In the genomic region with DNA sequence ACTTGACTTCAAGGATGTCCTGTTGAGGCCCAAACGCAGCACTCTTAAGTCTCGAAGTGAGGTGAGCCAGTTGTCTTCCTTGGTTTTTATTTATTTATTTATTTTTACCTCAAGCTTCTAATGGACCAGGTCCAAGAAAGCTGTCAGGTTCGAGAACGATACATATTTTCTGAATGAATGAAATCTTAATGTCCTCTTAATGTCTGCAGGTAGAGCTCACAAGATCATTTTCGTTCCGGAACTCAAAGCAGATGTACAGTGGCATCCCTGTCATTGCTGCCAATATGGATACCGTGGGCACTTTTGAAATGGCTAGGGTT, we compare ENCODE assay signal across 1 mouse cellular context.
TF ChIP-seq lines count a peak whose summit lies in the region.

No protein-coding gene starts in this region.

TF ChIP-seq in CH12.LX, 34 proteins besides CTCF, POLR2A, EP300 and RAD21:
- TF ChIP-seq ZKSCAN1 (IDR thresholded peaks at IDR 0.05; ENCODE audit: borderline replicate concordance, low read depth, low read length) = no peak
